Mouse (Mus musculus): Measurements from ENCODE around the gene Grid1. TPM values are rescaled to one million over a fixed set of nuclear protein-coding genes. Genes with fewer than 3 reads are reported as not detected.

Grid1 gene
- polyA plus RNA-seq, 1 experiment from 2014 or later: 0.92 TPM

DNA sequence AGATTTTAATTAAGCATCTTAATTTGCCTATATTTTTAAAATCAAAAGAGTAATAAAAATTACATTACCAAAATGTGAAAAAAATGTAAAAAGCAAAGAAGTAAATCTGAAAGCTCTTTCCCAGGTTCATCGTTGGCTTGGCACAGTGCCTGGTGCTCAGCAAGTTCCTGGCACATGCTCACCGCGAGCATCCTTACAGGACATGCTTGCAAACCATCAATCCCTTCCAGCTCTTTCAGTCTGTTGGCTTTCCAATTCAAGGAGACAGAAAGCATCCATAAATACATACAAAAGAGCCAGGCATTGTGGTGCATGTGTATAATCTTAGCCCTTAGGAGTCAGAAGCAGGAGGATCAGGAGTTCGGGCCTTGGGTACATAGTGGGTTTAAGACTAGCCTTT lies 430.5 kb downstream of the Grid1 start:
- 78% methylated on average over 4 of the region's 4 CpGs for WGBS
- no peak overlapping the region for H3K9ac ChIP-seq (ENCODE audit: low read length)
- H3K4me1 ChIP-seq (ENCODE audit: control insufficient read depth, insufficient read depth, low read length): no peaks in the 10 kb centered on the region
- H3K27ac ChIP-seq (ENCODE audit: low read length): no peak overlapping the region
- no peaks in the 10 kb centered on the region for H3K36me3 ChIP-seq (ENCODE audit: control insufficient read depth, insufficient read depth, low read length)
- no peak overlapping the region for H3K4me2 ChIP-seq (ENCODE audit: low read depth, low read length)
- ATAC-seq (ENCODE audit: insufficient read depth, low FRiP score): no peak
- H3K27me3 ChIP-seq (ENCODE audit: control insufficient read depth, insufficient read depth, low read length): no peaks in the 10 kb centered on the region
- no peak overlapping the region for H3K4me3 ChIP-seq (replicated peaks; ENCODE audit: low read length)
- no peaks in the 10 kb centered on the region for H3K9me3 ChIP-seq (replicated peaks; ENCODE audit: control insufficient read depth, low read length)

DNA sequence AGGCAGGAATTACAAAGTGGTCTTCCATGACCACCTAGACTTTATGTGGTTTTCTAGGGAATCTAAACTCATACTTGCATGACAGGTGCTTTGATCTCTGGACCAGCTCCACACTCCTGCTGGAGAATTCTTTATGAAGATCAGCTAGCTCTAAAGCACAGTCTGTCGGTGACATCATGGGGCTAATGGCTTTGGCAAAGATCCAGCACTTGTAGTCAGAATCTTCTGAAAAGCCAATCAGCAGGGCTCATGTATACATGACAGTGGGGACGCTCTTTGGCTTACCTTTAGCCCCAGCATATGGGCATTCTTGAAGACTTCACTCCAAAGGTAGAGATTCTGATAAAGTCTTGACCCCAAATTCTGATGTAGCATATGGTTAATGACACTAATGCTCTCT lies 434.6 kb downstream of the Grid1 start:
- Histone ChIP-seq H3K36me3 (ENCODE audit: control insufficient read depth, insufficient read depth, low read length) (no peaks in the 10 kb centered on the region), H3K9me3 (replicated peaks; ENCODE audit: control insufficient read depth, low read length) (no peaks in the 10 kb centered on the region), H3K4me2 (ENCODE audit: low read depth, low read length) (no peak overlapping the region), H3K27me3 (ENCODE audit: control insufficient read depth, insufficient read depth, low read length) (no peaks in the 10 kb centered on the region), H3K9ac (ENCODE audit: low read length) (no peak overlapping the region), H3K4me1 (ENCODE audit: control insufficient read depth, insufficient read depth, low read length) (no peaks in the 10 kb centered on the region), H3K4me3 (replicated peaks; ENCODE audit: low read length) (no peak overlapping the region), H3K27ac (ENCODE audit: low read length) (no peak overlapping the region)
- WGBS: 46% methylated on average over 2 of the region's 2 CpGs
- no peak for ATAC-seq (ENCODE audit: insufficient read depth, low FRiP score)

DNA sequence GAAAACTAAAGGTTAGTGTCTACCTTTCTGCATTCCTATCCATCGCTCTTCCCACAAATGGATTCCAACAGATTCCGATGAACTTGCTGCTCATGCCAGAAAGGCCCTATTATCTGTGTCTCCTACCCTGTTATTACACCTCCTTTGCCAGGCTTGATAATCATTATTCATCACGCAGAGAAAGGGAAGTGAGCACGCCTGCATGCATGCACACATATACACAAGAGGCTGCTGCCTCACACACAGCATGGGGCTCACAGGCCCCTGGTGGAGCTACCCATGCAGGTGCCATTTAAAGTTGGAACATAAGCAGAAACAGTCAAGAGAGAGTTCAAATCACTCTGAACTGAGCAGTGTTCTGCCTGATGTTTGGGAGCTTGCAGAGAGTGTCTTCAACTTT lies 450.4 kb downstream of the Grid1 start:
- H3K4me3 ChIP-seq (replicated peaks; ENCODE audit: low read length): no peak overlapping the region
- no peaks in the 10 kb centered on the region for H3K36me3 ChIP-seq (ENCODE audit: control insufficient read depth, insufficient read depth, low read length)
- 85% methylated on average over 4 of the region's 4 CpGs for WGBS
- no peak overlapping the region for H3K27ac ChIP-seq (ENCODE audit: low read length)
- no peaks in the 10 kb centered on the region for H3K27me3 ChIP-seq (ENCODE audit: control insufficient read depth, insufficient read depth, low read length)
- no peak overlapping the region for H3K9ac ChIP-seq (ENCODE audit: low read length)
- H3K4me1 ChIP-seq (ENCODE audit: control insufficient read depth, insufficient read depth, low read length): no peaks in the 10 kb centered on the region
- no peak overlapping the region for H3K4me2 ChIP-seq (ENCODE audit: low read depth, low read length)
- no peak for ATAC-seq (ENCODE audit: insufficient read depth, low FRiP score)
- H3K9me3 ChIP-seq (replicated peaks; ENCODE audit: control insufficient read depth, low read length): no peaks in the 10 kb centered on the region

DNA sequence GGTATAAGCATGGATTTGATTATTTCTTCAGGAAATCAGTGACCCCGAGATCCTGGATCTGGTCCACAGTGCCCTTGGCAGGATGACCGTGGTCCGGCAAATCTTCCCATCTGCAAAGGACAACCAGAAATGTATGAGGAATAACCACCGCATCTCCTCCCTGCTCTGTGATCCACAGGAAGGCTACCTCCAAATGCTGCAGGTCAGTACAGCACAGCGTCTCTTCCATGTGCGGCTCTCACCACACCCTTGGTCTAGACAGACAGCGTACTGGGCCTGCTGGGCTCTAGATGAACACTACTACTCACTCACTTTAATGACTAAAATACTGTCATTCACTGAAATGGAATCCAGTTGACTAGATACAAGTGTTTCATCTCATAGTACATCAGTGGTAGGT lies 489.3 kb downstream of the Grid1 start:
- Histone ChIP-seq H3K4me3 (replicated peaks; ENCODE audit: low read length) (no peak overlapping the region), H3K9me3 (replicated peaks; ENCODE audit: control insufficient read depth, low read length) (no peaks in the 10 kb centered on the region), H3K27me3 (ENCODE audit: control insufficient read depth, insufficient read depth, low read length) (no peaks in the 10 kb centered on the region), H3K4me1 (ENCODE audit: control insufficient read depth, insufficient read depth, low read length) (no peaks in the 10 kb centered on the region), H3K4me2 (ENCODE audit: low read depth, low read length) (no peak overlapping the region), H3K36me3 (ENCODE audit: control insufficient read depth, insufficient read depth, low read length) (no peaks in the 10 kb centered on the region), H3K9ac (ENCODE audit: low read length) (no peak overlapping the region), H3K27ac (ENCODE audit: low read length) (no peak overlapping the region)
- no peak for ATAC-seq (ENCODE audit: insufficient read depth, low FRiP score)
- 93% methylated on average over 7 of the region's 7 CpGs for WGBS

DNA sequence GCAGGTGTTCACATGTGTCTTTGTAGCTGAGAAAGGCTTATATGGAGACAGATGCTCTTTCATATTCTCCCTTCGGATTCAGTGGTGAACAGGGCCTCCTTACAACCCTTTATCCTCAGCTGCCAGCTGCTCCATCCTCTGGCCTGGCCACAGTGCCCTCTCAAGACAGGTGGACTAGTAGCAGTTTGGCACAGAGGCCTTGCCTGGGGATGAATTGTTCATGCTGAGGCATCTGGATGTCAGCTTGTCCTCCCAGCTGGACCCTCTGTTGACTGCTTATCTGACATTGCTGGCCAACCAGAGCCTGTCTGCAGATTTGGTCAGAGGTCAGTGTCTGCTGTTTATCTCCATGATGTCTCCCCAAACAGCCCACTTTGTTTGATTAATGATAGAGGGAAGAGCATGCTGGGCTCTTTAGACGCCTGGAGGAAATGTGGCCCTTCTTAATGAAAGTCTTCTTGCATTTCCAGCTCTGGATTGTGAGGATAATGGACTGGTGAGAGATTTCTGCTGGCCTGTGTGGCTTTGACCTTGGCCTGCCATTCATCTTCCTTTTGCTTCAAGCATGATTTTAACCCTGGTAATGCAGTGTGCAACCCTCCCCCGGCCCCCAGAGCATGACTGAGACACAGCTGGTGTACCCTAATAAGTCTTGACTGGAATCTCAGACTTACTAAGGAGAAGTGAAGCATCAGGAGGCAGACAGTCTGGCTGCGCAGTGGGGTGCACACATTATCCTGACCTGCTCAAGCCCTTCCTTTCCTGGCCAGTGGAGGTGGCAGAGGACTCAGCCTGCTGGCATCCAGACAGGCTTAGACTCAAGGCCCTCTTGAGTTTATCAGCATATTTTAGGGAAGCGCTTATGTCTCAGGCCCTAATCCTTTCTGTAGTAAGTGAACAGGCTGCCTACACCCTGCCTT lies 493.7 kb downstream of the Grid1 start:
- 33% methylated on average over 5 of the region's 5 CpGs for WGBS

DNA sequence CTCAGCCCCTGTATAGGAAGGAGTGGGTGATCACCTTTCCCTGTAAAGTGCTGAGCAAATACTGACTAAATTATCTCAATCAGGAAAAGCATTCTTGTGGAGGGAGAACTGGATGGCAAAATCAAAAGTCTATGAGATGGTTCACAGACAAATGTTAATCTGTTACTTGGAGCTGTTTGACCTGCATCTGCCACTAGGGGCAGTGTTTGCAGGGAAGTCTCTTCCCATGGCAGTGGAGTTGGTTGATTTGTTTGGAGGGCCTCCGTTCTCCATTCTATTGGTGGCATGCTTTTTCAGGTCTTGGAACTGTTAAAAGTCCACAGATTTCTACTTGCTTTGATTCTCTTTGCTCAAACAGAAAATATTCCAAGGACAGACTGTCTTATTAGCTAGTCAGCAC lies 506.4 kb downstream of the Grid1 start:
- H3K4me2 ChIP-seq (ENCODE audit: low read depth, low read length): no peak overlapping the region
- no peak overlapping the region for H3K27ac ChIP-seq (ENCODE audit: low read length)
- no peaks in the 10 kb centered on the region for H3K36me3 ChIP-seq (ENCODE audit: control insufficient read depth, insufficient read depth, low read length)
- H3K4me1 ChIP-seq (ENCODE audit: control insufficient read depth, insufficient read depth, low read length): no peaks in the 10 kb centered on the region
- H3K4me3 ChIP-seq (replicated peaks; ENCODE audit: low read length): no peak overlapping the region
- WGBS: 58% methylated on average over 1 of the region's 1 CpGs
- H3K27me3 ChIP-seq (ENCODE audit: control insufficient read depth, insufficient read depth, low read length): no peaks in the 10 kb centered on the region
- no peaks in the 10 kb centered on the region for H3K9me3 ChIP-seq (replicated peaks; ENCODE audit: control insufficient read depth, low read length)
- ATAC-seq (ENCODE audit: insufficient read depth, low FRiP score): no peak
- no peak overlapping the region for H3K9ac ChIP-seq (ENCODE audit: low read length)

More for the DNA sequence above, 493.7 kb downstream of the Grid1 start:
- H3K27ac ChIP-seq (ENCODE audit: low read length): no peak overlapping the region
- no peaks in the 10 kb centered on the region for H3K4me1 ChIP-seq (ENCODE audit: control insufficient read depth, insufficient read depth, low read length)
- H3K4me3 ChIP-seq (replicated peaks; ENCODE audit: low read length): no peak overlapping the region
- no peak overlapping the region for H3K9ac ChIP-seq (ENCODE audit: low read length)
- H3K36me3 ChIP-seq (ENCODE audit: control insufficient read depth, insufficient read depth, low read length): no peaks in the 10 kb centered on the region
- no peak for ATAC-seq (ENCODE audit: insufficient read depth, low FRiP score)
- H3K4me2 ChIP-seq (ENCODE audit: low read depth, low read length): no peak overlapping the region
- no peaks in the 10 kb centered on the region for H3K9me3 ChIP-seq (replicated peaks; ENCODE audit: control insufficient read depth, low read length)
- H3K27me3 ChIP-seq (ENCODE audit: control insufficient read depth, insufficient read depth, low read length): no peaks in the 10 kb centered on the region

DNA sequence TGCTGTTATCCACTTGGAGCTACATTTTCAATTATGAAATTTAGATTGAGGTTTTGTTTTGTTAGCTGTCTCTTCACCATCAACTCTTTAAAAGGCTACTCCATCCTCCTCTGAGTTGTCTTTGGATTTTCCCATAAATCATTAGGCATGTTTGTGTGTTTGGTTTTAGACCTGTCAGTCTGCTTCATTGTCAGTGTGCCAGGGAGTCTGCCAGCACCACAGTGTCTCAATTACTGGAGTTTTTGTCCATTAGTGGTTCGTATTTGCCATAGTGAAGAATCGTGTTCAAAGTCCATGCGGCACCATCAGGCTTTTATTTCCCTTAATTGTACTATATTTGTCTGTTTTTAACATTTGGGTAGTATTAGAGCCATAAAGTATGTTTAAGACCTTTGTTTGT lies 516.7 kb downstream of the Grid1 start:
- WGBS: 85% methylated on average over 3 of the region's 3 CpGs
- Histone ChIP-seq H3K27me3 (ENCODE audit: control insufficient read depth, insufficient read depth, low read length) (no peaks in the 10 kb centered on the region), H3K9ac (ENCODE audit: low read length) (no peak overlapping the region), H3K9me3 (replicated peaks; ENCODE audit: control insufficient read depth, low read length) (no peaks in the 10 kb centered on the region), H3K4me1 (ENCODE audit: control insufficient read depth, insufficient read depth, low read length) (no peaks in the 10 kb centered on the region), H3K4me3 (replicated peaks; ENCODE audit: low read length) (no peak overlapping the region), H3K4me2 (ENCODE audit: low read depth, low read length) (no peak overlapping the region), H3K27ac (ENCODE audit: low read length) (no peak overlapping the region), H3K36me3 (ENCODE audit: control insufficient read depth, insufficient read depth, low read length) (no peaks in the 10 kb centered on the region)
- no peak for ATAC-seq (ENCODE audit: insufficient read depth, low FRiP score)

DNA sequence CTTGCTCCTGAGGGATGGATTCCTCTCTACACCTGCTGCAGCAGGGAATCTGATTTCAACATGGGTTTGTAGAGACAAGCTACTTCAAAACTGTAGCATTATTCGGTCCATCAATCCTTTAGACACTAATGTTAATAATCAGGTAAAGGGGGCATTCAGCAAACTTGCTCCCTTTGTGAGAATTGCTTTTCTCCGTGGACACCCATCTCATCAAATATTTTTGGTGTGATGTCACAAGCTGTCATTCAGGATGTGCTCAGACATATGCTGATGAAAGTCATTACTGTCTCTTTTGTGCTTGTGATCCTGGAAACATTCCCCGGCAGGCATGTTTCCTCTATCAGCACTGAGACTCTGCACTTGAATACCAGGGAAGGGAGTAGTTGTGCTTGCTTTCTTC lies 536.1 kb downstream of the Grid1 start:
- no peaks in the 10 kb centered on the region for H3K36me3 ChIP-seq (ENCODE audit: control insufficient read depth, insufficient read depth, low read length)
- H3K27ac ChIP-seq (ENCODE audit: low read length): no peak overlapping the region
- H3K9me3 ChIP-seq (replicated peaks; ENCODE audit: control insufficient read depth, low read length): no peaks in the 10 kb centered on the region
- WGBS: 61% methylated on average over 3 of the region's 3 CpGs
- H3K4me1 ChIP-seq (ENCODE audit: control insufficient read depth, insufficient read depth, low read length): no peaks in the 10 kb centered on the region
- ATAC-seq (ENCODE audit: insufficient read depth, low FRiP score): no peak
- no peaks in the 10 kb centered on the region for H3K27me3 ChIP-seq (ENCODE audit: control insufficient read depth, insufficient read depth, low read length)
- no peak overlapping the region for H3K4me2 ChIP-seq (ENCODE audit: low read depth, low read length)
- no peak overlapping the region for H3K9ac ChIP-seq (ENCODE audit: low read length)
- no peak overlapping the region for H3K4me3 ChIP-seq (replicated peaks; ENCODE audit: low read length)

DNA sequence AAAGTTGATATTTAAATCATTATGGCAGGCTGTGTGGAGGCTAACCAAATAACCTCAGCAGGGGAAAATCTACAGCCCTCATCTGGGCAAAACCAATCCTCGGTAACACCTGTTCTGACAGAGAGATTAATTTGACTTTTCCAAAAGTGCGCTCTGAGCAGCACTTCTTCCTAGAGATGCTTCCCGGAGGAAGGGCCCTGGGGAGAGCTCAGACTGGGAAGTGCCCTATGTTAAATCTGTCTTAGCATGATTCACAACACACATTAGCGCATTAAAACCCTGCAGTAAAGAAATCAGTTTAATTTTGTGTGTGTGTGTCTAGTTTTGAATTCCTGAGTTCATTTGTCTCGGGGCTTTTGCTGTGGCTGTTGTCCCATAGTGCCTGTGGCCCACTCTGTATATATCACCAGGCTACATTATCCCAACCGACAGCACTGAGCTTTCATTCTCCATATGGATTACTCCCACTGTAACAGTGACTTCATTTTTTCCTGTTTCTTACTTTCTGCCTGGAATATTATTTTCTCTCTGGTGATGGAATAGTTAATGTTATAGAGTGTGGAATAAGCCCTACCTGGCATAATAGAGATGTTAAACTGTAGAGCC lies 536.7 kb downstream of the Grid1 start:
- no peak overlapping the region for H3K27ac ChIP-seq (ENCODE audit: low read length)
- ATAC-seq (ENCODE audit: insufficient read depth, low FRiP score): no peak
- H3K9ac ChIP-seq (ENCODE audit: low read length): no peak overlapping the region
- H3K4me2 ChIP-seq (ENCODE audit: low read depth, low read length): no peak overlapping the region
- H3K4me3 ChIP-seq (replicated peaks; ENCODE audit: low read length): no peak overlapping the region
- H3K9me3 ChIP-seq (replicated peaks; ENCODE audit: control insufficient read depth, low read length): no peaks in the 10 kb centered on the region
- H3K4me1 ChIP-seq (ENCODE audit: control insufficient read depth, insufficient read depth, low read length): no peaks in the 10 kb centered on the region
- H3K36me3 ChIP-seq (ENCODE audit: control insufficient read depth, insufficient read depth, low read length): no peaks in the 10 kb centered on the region
- no peaks in the 10 kb centered on the region for H3K27me3 ChIP-seq (ENCODE audit: control insufficient read depth, insufficient read depth, low read length)
- WGBS: 68% methylated on average over 6 of the region's 6 CpGs

All from stomach, embryonic 16.5 days (tissue).